Mouse (Mus musculus) MEL (cell line): ENCODE measurements around the gene Psmd5.

Experiments used
- BHLHE40 ChIP-seq: IDR thresholded peaks from 2 replicates; pipeline ENCODE4 v1.6.1; 2012; ENCODE audit warnings: low read depth, mild to moderate bottlenecking, inconsistent platforms, low read length, improper control_type of control experiment, borderline replicate concordance
- CTCF ChIP-seq, 3 experiments: IDR thresholded peaks in 2 of 3; conservative IDR thresholded peaks in 1 of 3; 2 replicates each; pipeline ENCODE4 v1.5.1; 2011 to 2012; ENCODE audit warnings: low read length in 3 of 3, low read depth in 2 of 3, mild to moderate bottlenecking in 2 of 3, improper control_type of control experiment in 1 of 3, inconsistent platforms in 1 of 3, mixed read lengths in 1 of 3, moderate library complexity in 1 of 3; ENCODE audit not compliant: control insufficient read depth in 1 of 3, insufficient read depth in 1 of 3, poor library complexity in 1 of 3, severe bottlenecking in 1 of 3
- E2F4 ChIP-seq: IDR thresholded peaks from 2 replicates; pipeline ENCODE4 v1.6.1; 2011; ENCODE audit warnings: low read depth, low read length, improper control_type of control experiment, borderline replicate concordance
- ELF1 ChIP-seq: IDR thresholded peaks from 2 replicates; pipeline ENCODE4 v1.6.1; 2014; ENCODE audit warnings: low read depth, mild to moderate bottlenecking, inconsistent platforms, low read length, improper control_type of control experiment, moderate library complexity
- GATA1 ChIP-seq: IDR thresholded peaks from 2 replicates; pipeline ENCODE4 v1.6.1; 2011; ENCODE audit warnings: low read depth, low read length, improper control_type of control experiment
- MAFK ChIP-seq: IDR thresholded peaks from 2 replicates; pipeline ENCODE4 v1.6.1; 2011; ENCODE audit warnings: low read depth, mild to moderate bottlenecking, low read length, improper control_type of control experiment, borderline replicate concordance
- MYB ChIP-seq: IDR thresholded peaks from 2 replicates; pipeline ENCODE4 v1.6.1; 2011; ENCODE audit warnings: mild to moderate bottlenecking, low read depth, low read length, improper control_type of control experiment
- POLR2A ChIP-seq, 2 experiments: IDR thresholded peaks; 2 replicates each; pipeline ENCODE4 v1.6.1; 2011 to 2012; ENCODE audit warnings: low read length in 2 of 2, mild to moderate bottlenecking in 2 of 2, control low read depth in 1 of 2, improper control_type of control experiment in 1 of 2, low read depth in 1 of 2, moderate library complexity in 1 of 2; ENCODE audit not compliant: control insufficient read depth in 1 of 2, insufficient read depth in 1 of 2, poor library complexity in 1 of 2
- POLR2AphosphoS2 ChIP-seq: IDR thresholded peaks from 2 replicates; pipeline ENCODE4 v1.6.1; 2011; ENCODE audit warnings: low read length, improper control_type of control experiment

- TF ChIP-seq GATA1 (no peak), CTCF (IDR thresholded peaks at IDR 0.05 in 2 of 3, conservative IDR thresholded peaks at IDR 0.05 in 1 of 3; ENCODE audit: control insufficient read depth in 1 of 3, insufficient read depth in 1 of 3, low read depth in 2 of 3, low read length in 3 of 3, poor library complexity in 1 of 3, severe bottlenecking in 1 of 3) (peak; percentile 1 to 46 (median 38); a peak in 4 of 6 replicates), MYB (no peak), ELF1 (peak; percentile 73), POLR2AphosphoS2 (peak; percentile 74; the same call in 1 of the 2 replicates), POLR2A (IDR thresholded peaks at IDR 0.05; ENCODE audit: control insufficient read depth in 1 of 2, insufficient read depth in 1 of 2, low read depth in 1 of 2, low read length in 2 of 2, poor library complexity in 1 of 2) (peak in 1 of 2 experiments; percentile 91; a peak in 2 of 4 replicates), E2F4 (no peak), MAFK (no peak), BHLHE40 (no peak)
Measured at GRCm38 (mm10) chr2:34801516-34802482, 73.0 kb downstream of the Psmd5 start.
